Mouse (Mus musculus): ENCODE measurements around the gene Clstn2. TPM values are rescaled to one million over a fixed set of nuclear protein-coding genes. Genes with fewer than 3 reads are reported as not detected.

The Clstn2 gene
- total and polyA plus RNA-seq, 3 experiments = not detected

DNA sequence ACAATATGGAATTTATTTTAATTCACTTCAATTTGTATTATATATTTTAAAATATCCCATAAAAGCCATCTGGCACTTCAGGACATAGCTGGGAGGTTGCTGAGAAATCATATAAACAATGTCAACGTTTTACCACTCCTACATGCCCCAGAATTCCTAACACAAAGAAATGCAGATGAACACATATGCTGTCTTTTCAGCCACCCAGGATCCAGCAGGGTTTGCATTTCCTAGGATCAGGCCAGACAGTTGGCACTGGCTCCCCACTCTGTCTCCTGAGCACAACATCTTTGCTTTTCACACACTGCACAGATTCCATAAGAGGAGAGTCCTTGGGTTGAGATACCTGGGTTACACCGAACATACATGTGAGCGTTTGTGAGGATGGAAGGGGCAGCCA lies 508.1 kb downstream of the Clstn2 start:
- H3K4me1 ChIP-seq (ENCODE audit: control insufficient read depth in 1 of 2, insufficient read depth in 2 of 2, low read length in 2 of 2) = no peaks in the 10 kb centered on the region
- DNase-seq (ENCODE audit: low read depth, low spot score) = no peak
- H3K4me3 ChIP-seq (ENCODE audit: control insufficient read depth in 1 of 2, insufficient read depth in 1 of 2, low read depth in 2 of 2, low read length in 2 of 2) = no peak overlapping the region
- TF ChIP-seq TBP (IDR thresholded peaks at IDR 0.05; ENCODE audit: low read depth, low read length) = no peak
- TF ChIP-seq ZKSCAN1 (IDR thresholded peaks at IDR 0.05; ENCODE audit: low read depth, low read length) = no peak
- TF ChIP-seq SMC3 (IDR thresholded peaks at IDR 0.05; ENCODE audit: low read depth, low read length) = no peak
- no peak for TF ChIP-seq RCOR1 (IDR thresholded peaks at IDR 0.05; ENCODE audit: low read depth, low read length)
- no peak for TF ChIP-seq JUND (IDR thresholded peaks at IDR 0.05; ENCODE audit: low read depth, low read length)
- no peak for TF ChIP-seq TCF12 (IDR thresholded peaks at IDR 0.05; ENCODE audit: low read depth, low read length)
- no peak for TF ChIP-seq CHD1 (IDR thresholded peaks at IDR 0.05; ENCODE audit: low read depth, low read length)
- no peak for TF ChIP-seq GATA1 (IDR thresholded peaks at IDR 0.05; ENCODE audit: low read depth, low read length)
- H3K27ac ChIP-seq (ENCODE audit: control insufficient read depth, low read depth, low read length) = no peak overlapping the region
- H3K27me3 ChIP-seq (ENCODE audit: control insufficient read depth in 1 of 2, insufficient read depth in 2 of 2, low read length in 2 of 2) = no peaks in the 10 kb centered on the region
- no peaks in the 10 kb centered on the region for H3K9me3 ChIP-seq (replicated peaks; ENCODE audit: insufficient read depth, low read length)
- H3K36me3 ChIP-seq (ENCODE audit: control insufficient read depth in 1 of 2, insufficient read depth in 2 of 2, low read length in 2 of 2) = no peaks in the 10 kb centered on the region
- no peaks in the 10 kb centered on the region for H3K79me2 ChIP-seq (ENCODE audit: control insufficient read depth, insufficient read depth, low read length, poor library complexity)
- no peak overlapping the region for H3K9ac ChIP-seq (ENCODE audit: control insufficient read depth, low read depth, low read length, poor library complexity, severe bottlenecking)

DNA sequence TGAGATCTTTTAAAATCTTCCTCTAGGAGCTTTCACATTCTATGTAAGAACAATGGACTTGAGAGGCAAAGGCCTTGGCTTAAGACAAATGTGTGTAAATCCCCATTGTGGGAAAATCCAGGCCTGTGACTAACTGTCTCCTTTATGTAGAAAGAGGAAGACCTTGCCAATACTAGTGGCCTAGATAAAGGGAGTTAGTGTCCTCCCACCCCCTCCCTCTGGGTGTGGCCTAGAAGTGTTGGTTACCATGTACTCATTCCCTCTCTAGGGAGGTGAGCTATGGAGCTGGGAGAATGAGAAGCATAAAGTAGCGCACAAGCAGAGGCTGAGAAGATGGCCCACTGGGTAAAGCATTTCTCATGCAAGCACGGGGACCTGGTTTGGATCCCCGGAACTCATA lies 512.2 kb downstream of the Clstn2 start:
- no peaks in the 10 kb centered on the region for H3K36me3 ChIP-seq (ENCODE audit: control insufficient read depth in 1 of 2, insufficient read depth in 2 of 2, low read length in 2 of 2)
- no peaks in the 10 kb centered on the region for H3K27me3 ChIP-seq (ENCODE audit: control insufficient read depth in 1 of 2, insufficient read depth in 2 of 2, low read length in 2 of 2)
- TF ChIP-seq ELF1 (IDR thresholded peaks at IDR 0.05; ENCODE audit: low read depth, low read length) (no peak), SMC3 (IDR thresholded peaks at IDR 0.05; ENCODE audit: low read depth, low read length) (no peak)
- no peak for DNase-seq (ENCODE audit: low read depth, low spot score)
- no peaks in the 10 kb centered on the region for H3K79me2 ChIP-seq (ENCODE audit: control insufficient read depth, insufficient read depth, low read length, poor library complexity)
- H3K4me1 ChIP-seq (ENCODE audit: control insufficient read depth in 1 of 2, insufficient read depth in 2 of 2, low read length in 2 of 2) = no peaks in the 10 kb centered on the region
- H3K4me3 ChIP-seq (ENCODE audit: control insufficient read depth in 1 of 2, insufficient read depth in 1 of 2, low read depth in 2 of 2, low read length in 2 of 2) = no peak overlapping the region
- no peak overlapping the region for H3K27ac ChIP-seq (ENCODE audit: control insufficient read depth, low read depth, low read length)
- no peak overlapping the region for H3K9ac ChIP-seq (ENCODE audit: control insufficient read depth, low read depth, low read length, poor library complexity, severe bottlenecking)
- no peaks in the 10 kb centered on the region for H3K9me3 ChIP-seq (replicated peaks; ENCODE audit: insufficient read depth, low read length)

GRCm38 (mm10) chr9:97517006-97517405 lies 516.0 kb downstream of the Clstn2 start:
- Histone ChIP-seq H3K79me2 (ENCODE audit: control insufficient read depth, insufficient read depth, low read length, poor library complexity) (no peaks in the 10 kb centered on the region), H3K4me1 (ENCODE audit: control insufficient read depth in 1 of 2, insufficient read depth in 2 of 2, low read length in 2 of 2) (no peaks in the 10 kb centered on the region), H3K4me3 (ENCODE audit: control insufficient read depth in 1 of 2, insufficient read depth in 1 of 2, low read depth in 2 of 2, low read length in 2 of 2) (no peak overlapping the region), H3K36me3 (ENCODE audit: control insufficient read depth in 1 of 2, insufficient read depth in 2 of 2, low read length in 2 of 2) (no peaks in the 10 kb centered on the region), H3K27ac (ENCODE audit: control insufficient read depth, low read depth, low read length) (no peak overlapping the region), H3K9ac (ENCODE audit: control insufficient read depth, low read depth, low read length, poor library complexity, severe bottlenecking) (no peak overlapping the region), H3K9me3 (replicated peaks; ENCODE audit: insufficient read depth, low read length) (no peaks in the 10 kb centered on the region), H3K27me3 (ENCODE audit: control insufficient read depth in 1 of 2, insufficient read depth in 2 of 2, low read length in 2 of 2) (no peaks in the 10 kb centered on the region)
- DNase-seq (ENCODE audit: low read depth, low spot score) = no peak
- TF ChIP-seq TAL1 (IDR thresholded peaks at IDR 0.05; ENCODE audit: low read length) = no peak
- TF ChIP-seq RAD21 (IDR thresholded peaks at IDR 0.05; ENCODE audit: low read depth, low read length) = no peak
- no peak for TF ChIP-seq MAFK (IDR thresholded peaks at IDR 0.05; ENCODE audit: borderline replicate concordance, low read depth, low read length)
- TF ChIP-seq BHLHE40 (IDR thresholded peaks at IDR 0.05; ENCODE audit: borderline replicate concordance, low read depth, low read length) = no peak
- no peak for TF ChIP-seq ELF1 (IDR thresholded peaks at IDR 0.05; ENCODE audit: low read depth, low read length)
- no peak for TF ChIP-seq ZNF384 (IDR thresholded peaks at IDR 0.05; ENCODE audit: low read depth, low read length)
- no peak for TF ChIP-seq MYB (IDR thresholded peaks at IDR 0.05; ENCODE audit: low read depth, low read length)
- no peak for TF ChIP-seq KAT2A (conservative IDR thresholded peaks at IDR 0.05; ENCODE audit: low read depth, low read length)
- TF ChIP-seq NELFE (IDR thresholded peaks at IDR 0.05; ENCODE audit: low read depth, low read length) = no peak
- no peak for TF ChIP-seq ETS1 (IDR thresholded peaks at IDR 0.05; ENCODE audit: low read depth, low read length)
